Mouse (Mus musculus): ENCODE results near the gene Napsa. TPM values are rescaled to one million over a fixed set of nuclear protein-coding genes. Genes with fewer than 3 reads are reported as not detected.

Napsa gene
- polyA plus RNA-seq, 1 experiment from 2014 or later: 2.7 TPM

GRCm38 (mm10) chr7:44625241-44626067 lies 53.3 kb downstream of the Napsa start:
- DNase-seq (ENCODE audit: low read depth, low spot score) (no peak), ATAC-seq (no peak)
- in situ Hi-C loops (cut with MboI; ENCODE audit: low pct_unique_long_range_greater_than_20kb): no loop called here
- POLR2A ChIA-PET: no interaction called here
- peaks cover 3% of the 10 kb centered on the region for H3K27me3 ChIP-seq
- CTCF ChIA-PET: no interaction called here
- TF ChIP-seq CTCF (IDR thresholded peaks at IDR 0.05): no peak

DNA sequence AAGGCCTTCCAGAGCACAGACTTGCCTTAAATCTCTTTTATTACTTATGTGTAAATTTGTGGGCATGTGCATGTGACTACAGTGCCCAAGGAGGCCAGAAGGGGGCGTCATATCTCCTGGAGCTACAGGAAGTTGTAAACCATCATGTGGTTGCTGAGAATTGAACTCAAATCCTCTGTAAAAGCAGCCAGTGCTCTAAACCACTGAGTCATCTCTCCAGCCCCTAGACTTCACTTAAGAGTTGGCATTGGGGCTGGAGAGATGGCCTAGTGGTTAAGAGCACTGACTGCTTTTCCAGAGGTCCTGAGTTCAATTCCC lies 53.8 kb downstream of the Napsa start:
- DNase-seq (ENCODE audit: low read depth, low spot score): no peak
- CTCF ChIA-PET: no interaction called here
- POLR2A ChIA-PET: no interaction called here
- H3K27me3 ChIP-seq: peaks cover 3% of the 10 kb centered on the region
- in situ Hi-C loops (cut with MboI; ENCODE audit: low pct_unique_long_range_greater_than_20kb): no loop called here
- TF ChIP-seq CTCF (IDR thresholded peaks at IDR 0.05): no peak
- no peak for ATAC-seq

DNA sequence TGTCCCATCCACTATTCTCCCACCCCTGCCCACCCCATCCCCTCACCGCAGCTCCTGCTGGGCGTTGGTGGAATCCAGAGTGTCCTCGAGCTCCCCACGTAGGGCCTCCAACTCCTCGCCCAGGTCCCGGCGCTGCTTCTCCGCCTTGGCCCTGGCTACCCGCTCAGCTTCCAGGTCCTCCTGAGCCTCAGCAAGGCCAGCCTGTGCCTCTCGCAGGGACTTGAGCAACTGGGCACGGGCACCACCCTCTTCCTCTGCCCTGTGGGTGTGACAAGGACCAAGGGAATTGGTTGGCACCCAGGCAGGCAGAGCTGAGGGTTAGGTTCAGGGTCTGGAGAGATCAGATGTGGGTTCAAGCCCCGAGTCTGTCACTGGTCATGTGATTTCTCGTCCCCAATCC lies 54.8 kb downstream of the Napsa start:
- POLR2A ChIA-PET: no interaction called here
- DNase-seq (ENCODE audit: low read depth, low spot score): no peak
- peaks cover 3% of the 10 kb centered on the region for H3K27me3 ChIP-seq
- in situ Hi-C loops (cut with MboI; ENCODE audit: low pct_unique_long_range_greater_than_20kb): no loop called here
- CTCF ChIA-PET: no interaction called here
- no peak for ATAC-seq
- no peak for TF ChIP-seq CTCF (IDR thresholded peaks at IDR 0.05)

- DNase-seq (ENCODE audit: low read depth, low spot score) (no peak), ATAC-seq (no peak)
- ChIA-PET CTCF (no interaction called here), POLR2A (no interaction called here)
- in situ Hi-C loops (cut with MboI; ENCODE audit: low pct_unique_long_range_greater_than_20kb): no loop called here
- no peak for TF ChIP-seq CTCF (IDR thresholded peaks at IDR 0.05)
- H3K27me3 ChIP-seq: peaks cover 3% of the 10 kb centered on the region
Observed at GRCm38 (mm10) chr7:44628402-44629034, 56.3 kb downstream of the Napsa start.

- in situ Hi-C loops (cut with MboI; ENCODE audit: low pct_unique_long_range_greater_than_20kb): no loop called here
- peaks cover 7% of the 10 kb centered on the region for H3K27me3 ChIP-seq
- no peak for TF ChIP-seq CTCF (IDR thresholded peaks at IDR 0.05)
- no peak for ATAC-seq
- no peak for DNase-seq (ENCODE audit: low read depth, low spot score)
- POLR2A ChIA-PET: no interaction called here
- CTCF ChIA-PET: no interaction called here
Observed at GRCm38 (mm10) chr7:44630437-44630836, 58.3 kb downstream of the Napsa start.

DNA sequence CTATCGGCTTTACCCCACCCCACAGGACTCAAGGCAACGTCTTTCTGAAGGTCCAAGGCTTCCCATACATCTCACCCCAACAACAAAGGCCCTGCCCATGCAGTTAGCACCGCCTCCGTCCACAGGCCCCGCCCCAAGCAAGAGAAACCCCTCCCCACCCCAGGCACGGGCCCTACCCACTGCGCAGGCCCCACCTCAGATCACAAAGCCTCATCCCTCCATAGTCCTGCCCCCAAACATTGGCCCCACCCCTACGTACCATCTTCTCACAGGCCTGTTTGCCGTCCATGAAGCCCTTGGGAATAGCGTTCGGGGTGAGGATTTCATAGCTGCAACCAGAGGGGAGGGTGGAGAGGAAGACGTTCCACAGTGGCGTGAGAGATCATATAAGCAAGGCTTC lies 60.5 kb downstream of the Napsa start:
- in situ Hi-C loops (cut with MboI; ENCODE audit: low pct_unique_long_range_greater_than_20kb): no loop called here
- ATAC-seq: no peak
- DNase-seq (ENCODE audit: low read depth, low spot score): no peak
- no peak for TF ChIP-seq CTCF (IDR thresholded peaks at IDR 0.05)
- CTCF ChIA-PET: no interaction called here
- H3K27me3 ChIP-seq: peaks cover 11% of the 10 kb centered on the region
- POLR2A ChIA-PET: no interaction called here

DNA sequence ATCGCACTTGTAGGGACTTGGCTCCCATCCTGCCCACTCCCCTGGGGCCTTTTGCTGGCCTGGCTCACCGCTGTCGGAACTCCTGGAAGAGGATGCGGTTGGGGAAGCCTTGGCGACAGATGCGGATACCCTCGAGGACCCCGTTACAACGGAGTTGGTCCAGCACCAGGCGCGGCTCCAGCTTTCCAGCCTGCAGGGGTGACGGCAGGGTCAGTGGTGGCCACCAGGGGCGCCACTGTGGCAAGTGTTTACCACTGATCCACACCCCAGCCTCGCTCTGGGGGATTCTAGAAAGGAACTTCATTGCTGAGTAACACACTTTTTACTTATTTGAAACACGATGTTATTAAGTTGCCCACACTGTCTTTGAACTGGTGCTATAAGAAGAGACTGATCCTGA lies 61.2 kb downstream of the Napsa start:
- in situ Hi-C loops (cut with MboI; ENCODE audit: low pct_unique_long_range_greater_than_20kb): no loop called here
- no peak for ATAC-seq
- DNase-seq (ENCODE audit: low read depth, low spot score): no peak
- no peak for TF ChIP-seq CTCF (IDR thresholded peaks at IDR 0.05)
- H3K27me3 ChIP-seq: peaks cover 11% of the 10 kb centered on the region
- CTCF ChIA-PET: no interaction called here
- POLR2A ChIA-PET: no interaction called here

Other genes starting within 250 kb of the Napsa start
- 6.4 TPM for gene Syt3, start 188.3 kb upstream of the Napsa start, polyA plus RNA-seq (2021)
- 0.98 TPM for gene 1700008O03Rik, start 186.6 kb upstream of the Napsa start, polyA plus RNA-seq (2021)
- gene Lrrc4b, start 143.4 kb upstream of the Napsa start, polyA plus RNA-seq (2021): 0.03 TPM
- not detected for gene Aspdh, start 107.0 kb upstream of the Napsa start, polyA plus RNA-seq (2021)
- gene Josd2, start 104.4 kb upstream of the Napsa start, polyA plus RNA-seq (2021): 70.4 TPM
- 249 TPM for gene Emc10, start 75.9 kb upstream of the Napsa start, polyA plus RNA-seq (2021)
- 6.9 TPM for gene Fam71e1, start 75.8 kb upstream of the Napsa start, polyA plus RNA-seq (2021)
- 0.08 TPM for gene Mybpc2, start 47.7 kb upstream of the Napsa start, polyA plus RNA-seq (2021)
- 0.14 TPM for gene Spib, start 40.3 kb upstream of the Napsa start, polyA plus RNA-seq (2021)
- 30.9 TPM for gene Pold1, start 23.5 kb upstream of the Napsa start, polyA plus RNA-seq (2021)
- 113 TPM for gene Nr1h2, start 18.4 kb upstream of the Napsa start, polyA plus RNA-seq (2021)
- 0.18 TPM for gene Kcnc3, start 18.3 kb downstream of the Napsa start, polyA plus RNA-seq (2021)
- gene Myh14, start 98.5 kb downstream of the Napsa start, polyA plus RNA-seq (2021): 0.31 TPM
- not detected for gene Izumo2, start 136.4 kb downstream of the Napsa start, polyA plus RNA-seq (2021)
- gene Vrk3, start 176.0 kb downstream of the Napsa start, polyA plus RNA-seq (2021): 51.5 TPM
- 1.8 TPM for gene Zfp473, start 178.7 kb downstream of the Napsa start, polyA plus RNA-seq (2021)
- 48.7 TPM for gene Nup62, start 243.7 kb downstream of the Napsa start, polyA plus RNA-seq (2021)
- gene Il4i1, start 244.0 kb downstream of the Napsa start, polyA plus RNA-seq (2021): 2.2 TPM
- gene Atf5, start 244.3 kb downstream of the Napsa start, polyA plus RNA-seq (2021): 76.6 TPM